In the genomic region with DNA sequence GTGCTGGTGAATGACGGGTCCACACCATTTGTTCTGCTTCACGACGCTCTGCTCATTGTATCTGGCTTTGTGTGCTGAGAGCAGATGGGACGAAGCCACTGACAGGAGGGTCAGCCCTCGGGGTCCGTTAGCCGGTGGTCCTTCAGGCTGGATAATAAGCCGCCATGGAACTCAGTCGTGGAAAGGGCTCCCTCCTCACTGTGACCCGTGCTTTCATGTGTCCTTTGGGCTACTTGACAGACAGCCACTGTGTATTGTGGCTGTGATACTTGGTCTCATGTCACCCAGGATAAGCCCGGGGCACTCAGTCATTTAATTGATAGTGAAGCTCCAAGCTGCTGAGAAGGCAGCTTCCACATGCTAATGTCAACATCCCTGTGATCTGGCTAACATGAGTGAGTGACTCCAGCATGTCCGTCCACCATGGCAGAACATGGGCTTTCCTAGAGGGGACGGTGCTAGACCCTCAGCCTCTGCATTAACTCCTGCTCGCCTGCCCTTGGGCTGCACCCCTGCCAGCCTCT, we compare ENCODE assay signal across 14 mouse cellular contexts. TPM values are rescaled to one million over a fixed set of nuclear protein-coding genes. Genes with fewer than 3 reads are reported as not detected.
DNase-seq lines count a peak whose midpoint lies in the region; ATAC-seq and TF ChIP-seq lines count a peak whose summit lies in the region.
"Had no signal": no experiment of that assay in that cellular context is flagged by ENCODE, and none has a peak within 500 bp of the region (broad histone marks: within the 10 kb centered on the region; RNA-seq: fewer than 3 reads in every experiment).

No protein-coding gene starts in this region.

- no peaks in the 10 kb centered on the region for H3K4me1 ChIP-seq in hindbrain, embryonic 15.5 days (replicated peaks)
- H3K4me1 ChIP-seq: limb, embryonic 10.5 days; liver, embryonic 15.5 days had no signal

- H3K27me3 ChIP-seq in hindbrain, embryonic 15.5 days: peaks cover 44% of the 10 kb centered on the region
- H3K27me3 ChIP-seq: liver, embryonic 15.5 days had no signal

- TF ChIP-seq POLR2A in brain, embryonic 14.5 days (IDR thresholded peaks at IDR 0.05; ENCODE audit: borderline replicate concordance, extremely low read depth, insufficient read depth, insufficient read length, poor library complexity, severe bottlenecking): no peak

- DNase-seq in brain, embryonic 14.5 days (ENCODE audit: low read depth): peak; percentile 53
- peak; percentile 68 for DNase-seq in embryo, embryonic 11 days
- DNase-seq in neural tube, embryonic 10.5 days (ENCODE audit: extremely low spot score, low spot score): peak; percentile 32
- no peak for DNase-seq in heart, postnatal 36 days
- no peak for DNase-seq in layer of hippocampus, adult 11-12 months (ENCODE audit: low spot score)
- DNase-seq: thymus, postnatal 36 days had no signal

- H3K36me3 ChIP-seq in hindbrain, embryonic 15.5 days: no peaks in the 10 kb centered on the region
- H3K36me3 ChIP-seq: limb, embryonic 10.5 days; liver, embryonic 15.5 days had no signal

- no peak overlapping the region for H3K4me2 ChIP-seq in hindbrain, embryonic 15.5 days
- H3K4me2 ChIP-seq: liver, embryonic 15.5 days had no signal

- TF ChIP-seq CTCF in brain, embryonic 14.5 days (IDR thresholded peaks at IDR 0.05; ENCODE audit: borderline replicate concordance, extremely low read depth, insufficient read depth, insufficient read length): no peak

- H3K9me3 ChIP-seq in hindbrain, embryonic 15.5 days: no peaks in the 10 kb centered on the region
- H3K9me3 ChIP-seq: limb, embryonic 10.5 days; liver, embryonic 15.5 days had no signal

- H3K27ac ChIP-seq in hindbrain, embryonic 15.5 days (replicated peaks): no peak overlapping the region
- H3K27ac ChIP-seq: limb, embryonic 10.5 days; liver, embryonic 15.5 days had no signal

- intact Hi-C loops in heart, postnatal 36 days (cut with DNase I): no loop called here

- WGBS in hindbrain, embryonic 15.5 days: 13% methylated on average over 14 of the region's 14 CpGs

- H3K4me3 ChIP-seq in hindbrain, embryonic 15.5 days: no peak overlapping the region
- H3K4me3 ChIP-seq: limb, embryonic 10.5 days; liver, embryonic 15.5 days had no signal

- H3K9ac ChIP-seq in hindbrain, embryonic 15.5 days: no peak overlapping the region
- H3K9ac ChIP-seq: liver, embryonic 15.5 days had no signal

- peak; percentile 78; the same call in 1 of the 2 replicates for ATAC-seq in hindbrain, embryonic 15.5 days (ENCODE audit: low FRiP score, low read depth)
- no peak for ATAC-seq in frontal cortex, adult (ENCODE audit: low TSS enrichment)
- ATAC-seq: intestine, embryonic 16.5 days had no signal

RNA-seq across cellular contexts. Expression of gene A230072I06Rik, which starts 10.3 kb away (rescaled TPM):
- polyA plus RNA-seq in brain, embryonic 14.5 days (2012; rRNA removed): 0.11 and 0.29 TPM in 2 replicates
- polyA plus RNA-seq in hindbrain, embryonic 15.5 days (2015; fragmentation: Nextera tagmentation; extraction: Ambion mirVana): 0.10 and 0.20 TPM in 2 replicates
- total RNA-seq in heart, postnatal 36 days (2021): not detected
- polyA plus RNA-seq: cortical plate, adult 2 months; gonadal fat pad, adult 2 months; heart, embryonic 16.5 days; intestine, embryonic 16.5 days; limb, embryonic 10.5 days; liver, embryonic 15.5 days had no signal

Comparison
In these comparisons a context has a peak if more than half of its experiments do, and no peak if none do; other contexts are left out.
1. DNase-seq: peak in brain, embryonic 14.5 days (single experiment), embryo, embryonic 11 days (single experiment) and neural tube, embryonic 10.5 days (single experiment); none in heart, postnatal 36 days (0 of 2) and layer of hippocampus, adult 11-12 months (single experiment).